Mouse (Mus musculus) gastrocnemius, postnatal 25 days (tissue): ENCODE results near the gene Mtor. TPM values are rescaled to one million over a fixed set of nuclear protein-coding genes. Genes with fewer than 3 reads are reported as not detected.

Source experiments
- DNase-seq: peaks from one replicate; pipeline ENCODE4 v3.0.0; 2022
- total RNA-seq, 2 experiments: library from RNA; stranded (reverse); gene quantifications; 1 replicate in 1 of 2; 2 replicates in 1 of 2; pipeline ENCODE4 v1.2.3; 2021

The Mtor gene
- total RNA-seq, 2 experiments from 2014 or later = 30.6 to 30.9 TPM

- no peak for DNase-seq
Observed at GRCm38 (mm10) chr4:148532516-148532915, 84.1 kb downstream of the Mtor start.

- no peak for DNase-seq
Observed at GRCm38 (mm10) chr4:148533613-148534328, 85.4 kb downstream of the Mtor start.

GRCm38 (mm10) chr4:148535876-148536275 lies 87.5 kb downstream of the Mtor start:
- no peak for DNase-seq

- DNase-seq = no peak
Observed at GRCm38 (mm10) chr4:148549106-148549505, 100.7 kb downstream of the Mtor start.

GRCm38 (mm10) chr4:148557766-148558165 lies 109.4 kb downstream of the Mtor start:
- no peak for DNase-seq

- DNase-seq = peak; percentile 84
Observed at GRCm38 (mm10) chr4:148558297-148559000, 110.0 kb downstream of the Mtor start, which contains the start of gene Exosc10. Exosc10 (plus strand) TSS chr4:148558429.

- DNase-seq = no peak
Observed at GRCm38 (mm10) chr4:148562676-148563075, 114.3 kb downstream of the Mtor start.

- DNase-seq = no peak
Observed at GRCm38 (mm10) chr4:148563595-148563994, 115.2 kb downstream of the Mtor start.

- DNase-seq = no peak
Observed at GRCm38 (mm10) chr4:148570138-148570537, 121.7 kb downstream of the Mtor start.

GRCm38 (mm10) chr4:148570693-148571295 lies 122.4 kb downstream of the Mtor start:
- DNase-seq = no peak

GRCm38 (mm10) chr4:148573222-148573621 lies 124.8 kb downstream of the Mtor start:
- no peak for DNase-seq

- DNase-seq = no peak
Observed at GRCm38 (mm10) chr4:148580765-148581164, 132.4 kb downstream of the Mtor start.

GRCm38 (mm10) chr4:148581422-148581821 lies 133.0 kb downstream of the Mtor start:
- no peak for DNase-seq

GRCm38 (mm10) chr4:148583257-148583656 lies 134.8 kb downstream of the Mtor start:
- no peak for DNase-seq

GRCm38 (mm10) chr4:148586648-148587047 lies 138.2 kb downstream of the Mtor start:
- no peak for DNase-seq

- no peak for DNase-seq
Observed at GRCm38 (mm10) chr4:148588793-148589192, 140.4 kb downstream of the Mtor start.

GRCm38 (mm10) chr4:148589565-148589964 lies 141.2 kb downstream of the Mtor start:
- no peak for DNase-seq

- no peak for DNase-seq
Observed at GRCm38 (mm10) chr4:148590421-148591170, 142.2 kb downstream of the Mtor start.

GRCm38 (mm10) chr4:148591171-148591630 lies 142.8 kb downstream of the Mtor start, which contains the start of gene Srm:
Srm (plus strand) TSS chr4:148591503.
- DNase-seq = peak; percentile 99

- peak; percentile 38 for DNase-seq
Observed at GRCm38 (mm10) chr4:148591637-148592380, 143.4 kb downstream of the Mtor start.

GRCm38 (mm10) chr4:148593996-148594395 lies 145.6 kb downstream of the Mtor start:
- DNase-seq = no peak
